In genomic region chr2:19490262-19490661, GRCm38 (mm10) we compare ENCODE assay signal across 22 mouse cellular contexts. TPM values are rescaled to one million over a fixed set of nuclear protein-coding genes. Genes with fewer than 3 reads are reported as not detected.
DNase-seq lines count a peak whose midpoint lies in the region; ATAC-seq lines count a peak whose summit lies in the region.
"Had no signal": no experiment of that assay in that cellular context is flagged by ENCODE, and none has a peak within 500 bp of the region (broad histone marks: within the 10 kb centered on the region; RNA-seq: fewer than 3 reads in every experiment).

No protein-coding gene starts in this region.

- no peaks in the 10 kb centered on the region for H3K36me3 ChIP-seq in intestine, embryonic 16.5 days (ENCODE audit: control insufficient read depth, insufficient read depth, low read length)
- no peaks in the 10 kb centered on the region for H3K36me3 ChIP-seq in stomach, embryonic 16.5 days (ENCODE audit: control insufficient read depth, insufficient read depth, low read length)
- H3K36me3 ChIP-seq: embryonic facial prominence, embryonic 10.5 days; embryonic facial prominence, embryonic 12.5 days; forebrain, embryonic 15.5 days had no signal

- H3K4me2 ChIP-seq in intestine, embryonic 16.5 days (ENCODE audit: low read depth, low read length), result no peak overlapping the region
- no peak overlapping the region for H3K4me2 ChIP-seq in stomach, embryonic 16.5 days (ENCODE audit: low read depth, low read length)
- H3K4me2 ChIP-seq: embryonic facial prominence, embryonic 12.5 days; forebrain, embryonic 13.5 days; forebrain, embryonic 15.5 days had no signal

- peak; percentile 42 for DNase-seq in retina, postnatal 1 day
- DNase-seq in retina, embryonic 14.5 days (ENCODE audit: low spot score), result no peak
- DNase-seq in cerebellum, postnatal 10 days, result no peak
- DNase-seq: adrenal gland, adult 2 months; adrenal gland, postnatal 10 days; adrenal gland, postnatal 25 days; cerebellum, adult 11 months; cerebellum, adult 18-20 months; cerebellum, adult 8-10 months; cerebellum, adult 9-11 months; cerebellum, postnatal 25 days; forebrain, postnatal 0 days had no signal

- 63% methylated on average over 3 of the region's 3 CpGs for WGBS in intestine, embryonic 16.5 days
- WGBS in stomach, embryonic 16.5 days, result 55% methylated on average over 3 of the region's 3 CpGs

- no peak overlapping the region for H3K27ac ChIP-seq in intestine, embryonic 16.5 days (ENCODE audit: low read length)
- no peak overlapping the region for H3K27ac ChIP-seq in stomach, embryonic 16.5 days (ENCODE audit: low read length)
- H3K27ac ChIP-seq: embryonic facial prominence, embryonic 10.5 days; embryonic facial prominence, embryonic 12.5 days; forebrain, embryonic 13.5 days; forebrain, embryonic 15.5 days had no signal

- no peaks in the 10 kb centered on the region for H3K27me3 ChIP-seq in intestine, embryonic 16.5 days (replicated peaks; ENCODE audit: control insufficient read depth, insufficient read depth, low read length)
- no peaks in the 10 kb centered on the region for H3K27me3 ChIP-seq in stomach, embryonic 16.5 days (ENCODE audit: control insufficient read depth, insufficient read depth, low read length)
- H3K27me3 ChIP-seq: embryonic facial prominence, embryonic 12.5 days; forebrain, embryonic 13.5 days; forebrain, embryonic 15.5 days had no signal

- no peaks in the 10 kb centered on the region for H3K9me3 ChIP-seq in intestine, embryonic 16.5 days (ENCODE audit: control insufficient read depth, low read length)
- no peaks in the 10 kb centered on the region for H3K9me3 ChIP-seq in stomach, embryonic 16.5 days (replicated peaks; ENCODE audit: control insufficient read depth, low read length)
- H3K9me3 ChIP-seq: embryonic facial prominence, embryonic 10.5 days; embryonic facial prominence, embryonic 12.5 days; forebrain, embryonic 13.5 days; forebrain, embryonic 15.5 days had no signal

- H3K4me3 ChIP-seq in intestine, embryonic 16.5 days (ENCODE audit: low read length), result no peak overlapping the region
- no peak overlapping the region for H3K4me3 ChIP-seq in stomach, embryonic 16.5 days (replicated peaks; ENCODE audit: low read length)
- H3K4me3 ChIP-seq: embryonic facial prominence, embryonic 10.5 days; embryonic facial prominence, embryonic 12.5 days; forebrain, embryonic 13.5 days; forebrain, embryonic 15.5 days had no signal

- peak; percentile 40; the same call in 1 of the 2 replicates for ATAC-seq in intestine, embryonic 16.5 days
- peak; percentile 50; the same call in 1 of the 2 replicates for ATAC-seq in stomach, embryonic 16.5 days (ENCODE audit: insufficient read depth, low FRiP score)
- ATAC-seq: forebrain, embryonic 13.5 days; forebrain, embryonic 15.5 days; forebrain, postnatal 0 days had no signal

- no peak overlapping the region for H3K9ac ChIP-seq in intestine, embryonic 16.5 days (ENCODE audit: low read depth, low read length)
- no peak overlapping the region for H3K9ac ChIP-seq in stomach, embryonic 16.5 days (ENCODE audit: low read length)
- H3K9ac ChIP-seq: embryonic facial prominence, embryonic 12.5 days; forebrain, embryonic 13.5 days; forebrain, embryonic 15.5 days; forebrain, postnatal 0 days had no signal

- H3K4me1 ChIP-seq in intestine, embryonic 16.5 days (ENCODE audit: control insufficient read depth, insufficient read depth, low read length), result no peaks in the 10 kb centered on the region
- H3K4me1 ChIP-seq in stomach, embryonic 16.5 days (ENCODE audit: control insufficient read depth, insufficient read depth, low read length), result no peaks in the 10 kb centered on the region
- H3K4me1 ChIP-seq: embryonic facial prominence, embryonic 10.5 days; embryonic facial prominence, embryonic 12.5 days; forebrain, embryonic 13.5 days; forebrain, embryonic 15.5 days had no signal

RNA-seq across cellular contexts. Expression of gene Ptf1a, which starts 44.8 kb away (rescaled TPM):
- 9.1 and 11.2 TPM in 2 replicates for polyA plus RNA-seq in intestine, embryonic 16.5 days (2015; fragmentation: Nextera tagmentation; extraction: Ambion mirVana)
- polyA plus RNA-seq in stomach, embryonic 16.5 days (2015; fragmentation: Nextera tagmentation; extraction: Ambion mirVana), result 11.5 and 17.1 TPM in 2 replicates
- polyA plus RNA-seq: adrenal gland, adult 2 months; C2C12; cortical plate, adult 2 months; embryonic facial prominence, embryonic 14.5 days; forebrain, embryonic 11.5 days; forebrain, postnatal 0 days had no signal
